Mouse (Mus musculus) hindbrain, postnatal 0 days (tissue): ENCODE data around the gene Cgn. TPM values are rescaled to one million over a fixed set of nuclear protein-coding genes. Genes with fewer than 3 reads are reported as not detected.

ENCODE experiments used
- ATAC-seq: fragments of 200-750 bp; cut with Nextera tagmentation; 2 replicates; pipeline ENCODE4 v1.8.0; 2017; ENCODE audit warnings: mild to moderate bottlenecking, moderate TSS enrichment, moderate library complexity
- DNase-seq: peaks from one replicate; pipeline ENCODE4 v3.0.0-alpha.2; 2015; ENCODE audit warnings: low spot score
- H3K27ac ChIP-seq: fragments of 300-500 bp; sonication (generic); 2 replicates; pipeline ENCODE4 v1.5.1; 2014; ENCODE audit warnings: mild to moderate bottlenecking
- H3K27me3 ChIP-seq: fragments of 300-500 bp; sonication (generic); 2 replicates; pipeline ENCODE4 v1.6.1; 2014; ENCODE audit warnings: low read length, mixed read lengths; ENCODE audit not compliant: insufficient read depth
- H3K36me3 ChIP-seq: fragments of 300-500 bp; sonication (generic); 2 replicates; pipeline ENCODE4 v1.6.1; 2014; ENCODE audit warnings: low read length, mixed read lengths; ENCODE audit not compliant: insufficient read depth
- H3K4me1 ChIP-seq: fragments of 300-500 bp; sonication (generic); 2 replicates; pipeline ENCODE4 v1.6.1; 2014; ENCODE audit warnings: antibody characterized with exemption, low read length, mixed read lengths; ENCODE audit not compliant: insufficient read depth
- H3K4me2 ChIP-seq: fragments of 300-500 bp; sonication (generic); 2 replicates; pipeline ENCODE4 v1.6.1; 2014; ENCODE audit warnings: low read depth, mild to moderate bottlenecking, low read length, moderate library complexity, mixed read lengths
- H3K4me3 ChIP-seq: fragments of 300-500 bp; sonication (generic); 2 replicates; pipeline ENCODE4 v1.5.1; 2014; ENCODE audit warnings: low read length
- H3K9ac ChIP-seq: fragments of 300-500 bp; sonication (generic); replicated peaks from 2 replicates; pipeline ENCODE4 v1.6.1; 2014; ENCODE audit warnings: mild to moderate bottlenecking, low read length, moderate library complexity, mixed read lengths
- H3K9me3 ChIP-seq: fragments of 300-500 bp; sonication (generic); 2 replicates; pipeline ENCODE4 v1.6.1; 2016; ENCODE audit warnings: low read length, mixed read lengths
- CTCF ChIP-seq: IDR thresholded peaks from 2 replicates; pipeline ENCODE4 v1.5.1; 2016; ENCODE audit warnings: antibody characterized with exemption, control low read depth, low read depth
- WGBS: fragments of 180-500 bp; shearing (Covaris S2); extraction: QIAGEN DNeasy Blood & Tissue Kit; methylation state at CpG from one replicate; pipeline ENCODE4 v1.1.7; 2014; 5-methylcytosine and 5-hydroxymethylcytosine counted together
- polyA plus RNA-seq: library from polyadenylated mRNA; unstranded; fragments of >200 nt; fragmentation: Nextera tagmentation; extraction: Ambion mirVana; gene quantifications from 2 replicates; pipeline ENCODE4 v1.2.1, GENCODE M21; 2015
- total RNA-seq: library from RNA; depleted of rRNA; stranded (reverse); fragments of >200 nt; gene quantifications from 2 replicates; pipeline ENCODE4 v1.2.3, GENCODE M21; 2014

Gene Cgn
- total and polyA plus RNA-seq, 2 experiments from 2014 or later = 5.8 to 9.8 TPM

DNA sequence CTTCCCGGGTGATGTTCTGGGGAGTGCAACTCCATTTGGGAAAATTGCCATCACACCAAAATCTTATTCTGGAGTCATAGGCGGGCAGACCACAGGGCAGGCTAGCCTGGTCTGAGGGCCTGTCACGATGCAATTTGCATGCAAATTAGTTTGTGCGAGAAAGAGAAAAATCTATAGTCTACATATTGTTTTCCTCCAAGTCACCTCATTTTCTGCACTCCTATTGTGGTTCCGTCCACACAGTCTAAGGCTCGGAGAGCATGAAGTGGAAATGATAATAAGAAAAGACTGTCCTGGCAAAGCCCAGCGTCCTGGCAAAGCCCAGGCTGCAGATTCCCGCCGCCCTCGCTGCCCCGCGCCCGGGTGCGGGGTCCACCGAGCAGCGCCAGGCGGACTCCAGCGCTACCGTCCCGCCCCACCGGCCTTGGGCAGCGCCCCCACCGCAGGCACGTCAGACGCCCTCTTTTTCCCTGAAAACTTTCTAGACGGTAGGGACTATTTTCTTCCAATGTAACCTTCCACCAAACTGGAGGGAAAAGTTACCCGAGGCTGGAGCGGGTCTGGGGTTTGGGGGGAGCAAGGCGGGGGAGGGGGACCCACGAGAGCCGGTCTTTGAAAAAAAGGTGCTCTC lies 34.8 kb upstream of the Cgn start:
- Histone ChIP-seq H3K4me3 (peak overlapping the region; percentile 65), H3K4me2 (peak overlapping the region; percentile 75), H3K36me3 (no peaks in the 10 kb centered on the region), H3K27me3 (no peaks in the 10 kb centered on the region), H3K27ac (peak overlapping the region; percentile 90), H3K9ac (peak overlapping the region; percentile 84), H3K9me3 (no peaks in the 10 kb centered on the region), H3K4me1 (no peaks in the 10 kb centered on the region)
- DNase-seq (peak; percentile 92), ATAC-seq (peak; percentile 79)
- no peak for TF ChIP-seq CTCF
- WGBS = 1% methylated on average over 31 of the region's 31 CpGs

GRCm38 (mm10) chr3:94819452-94820425 lies 33.4 kb upstream of the Cgn start:
- no peak for TF ChIP-seq CTCF
- Histone ChIP-seq H3K4me1 (no peaks in the 10 kb centered on the region), H3K9ac (no peak overlapping the region), H3K4me3 (no peak overlapping the region), H3K27ac (no peak overlapping the region), H3K27me3 (no peaks in the 10 kb centered on the region), H3K9me3 (no peaks in the 10 kb centered on the region), H3K4me2 (no peak overlapping the region), H3K36me3 (no peaks in the 10 kb centered on the region)
- ATAC-seq (no peak), DNase-seq (no peak)
- 70% methylated on average over 24 of the region's 24 CpGs for WGBS

DNA sequence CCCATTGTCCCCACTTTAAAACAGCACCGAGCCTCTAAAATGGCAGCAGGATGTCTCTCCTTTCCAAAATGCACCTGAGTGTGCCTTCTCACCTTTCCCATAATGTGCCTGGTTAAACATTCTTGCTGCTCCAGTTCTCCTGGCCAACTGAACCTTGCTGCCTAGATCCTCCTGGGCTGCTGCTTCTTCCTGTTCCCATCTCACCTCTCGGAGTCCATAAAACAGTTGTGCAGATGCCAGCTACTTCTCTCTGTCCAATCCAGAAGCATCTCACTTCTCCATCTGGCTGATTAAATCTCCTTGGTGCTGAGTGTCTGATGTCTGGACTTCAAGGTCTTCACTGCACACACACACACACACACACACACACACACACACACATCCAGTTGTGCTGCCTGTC lies 31.4 kb upstream of the Cgn start:
- Histone ChIP-seq H3K4me3 (no peak overlapping the region), H3K4me1 (no peaks in the 10 kb centered on the region), H3K27me3 (no peaks in the 10 kb centered on the region), H3K4me2 (no peak overlapping the region), H3K36me3 (no peaks in the 10 kb centered on the region), H3K9ac (no peak overlapping the region), H3K9me3 (no peaks in the 10 kb centered on the region), H3K27ac (no peak overlapping the region)
- no peak for TF ChIP-seq CTCF
- 90% methylated on average over 2 of the region's 2 CpGs for WGBS
- no peak for ATAC-seq
- DNase-seq = no peak

DNA sequence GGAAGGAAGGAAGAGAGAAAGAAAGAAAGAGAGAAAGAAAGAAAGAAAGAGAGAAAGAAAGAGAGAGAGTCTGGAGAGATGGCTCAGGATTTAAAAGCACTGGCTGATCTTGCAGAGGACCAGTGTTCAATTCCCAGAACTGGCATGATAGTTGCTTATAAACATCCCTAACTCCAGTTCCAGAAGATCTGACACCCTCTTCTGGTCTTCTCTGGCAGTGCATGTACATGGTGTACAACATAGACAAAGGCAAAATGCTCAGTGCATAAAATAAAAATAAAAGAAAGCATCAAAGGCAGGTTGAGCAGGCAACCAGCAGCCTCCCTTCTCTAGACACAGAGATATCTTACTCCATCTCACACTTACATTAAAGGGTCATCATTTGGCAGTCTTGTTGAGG lies 29.3 kb upstream of the Cgn start:
- no peak for TF ChIP-seq CTCF
- ATAC-seq = no peak
- no peak overlapping the region for H3K9ac ChIP-seq

GRCm38 (mm10) chr3:94814663-94815062 lies 28.4 kb upstream of the Cgn start:
- TF ChIP-seq CTCF = no peak
- no peaks in the 10 kb centered on the region for H3K36me3 ChIP-seq
- ATAC-seq (no peak), DNase-seq (no peak)
- no peak overlapping the region for H3K9ac ChIP-seq
- no peak overlapping the region for H3K4me2 ChIP-seq
- no peaks in the 10 kb centered on the region for H3K9me3 ChIP-seq
- WGBS = 81% methylated on average over 4 of the region's 4 CpGs
- H3K27me3 ChIP-seq = no peaks in the 10 kb centered on the region
- H3K4me3 ChIP-seq = no peak overlapping the region
- no peak overlapping the region for H3K27ac ChIP-seq
- no peaks in the 10 kb centered on the region for H3K4me1 ChIP-seq

More for the DNA sequence above, 29.3 kb upstream of the Cgn start:
- Histone ChIP-seq H3K27me3 (no peaks in the 10 kb centered on the region), H3K4me3 (no peak overlapping the region), H3K4me2 (no peak overlapping the region), H3K36me3 (no peaks in the 10 kb centered on the region), H3K27ac (no peak overlapping the region), H3K9me3 (no peaks in the 10 kb centered on the region), H3K4me1 (no peaks in the 10 kb centered on the region)
- no peak for DNase-seq

- WGBS = 80% methylated on average over 4 of the region's 4 CpGs
- no peak for TF ChIP-seq CTCF
- Histone ChIP-seq H3K4me2 (no peak overlapping the region), H3K36me3 (no peaks in the 10 kb centered on the region), H3K4me1 (no peaks in the 10 kb centered on the region), H3K27ac (no peak overlapping the region), H3K9ac (no peak overlapping the region), H3K27me3 (no peaks in the 10 kb centered on the region), H3K9me3 (no peaks in the 10 kb centered on the region), H3K4me3 (no peak overlapping the region)
- ATAC-seq (no peak), DNase-seq (no peak)
Observed at GRCm38 (mm10) chr3:94814063-94814462, 27.8 kb upstream of the Cgn start.

DNA sequence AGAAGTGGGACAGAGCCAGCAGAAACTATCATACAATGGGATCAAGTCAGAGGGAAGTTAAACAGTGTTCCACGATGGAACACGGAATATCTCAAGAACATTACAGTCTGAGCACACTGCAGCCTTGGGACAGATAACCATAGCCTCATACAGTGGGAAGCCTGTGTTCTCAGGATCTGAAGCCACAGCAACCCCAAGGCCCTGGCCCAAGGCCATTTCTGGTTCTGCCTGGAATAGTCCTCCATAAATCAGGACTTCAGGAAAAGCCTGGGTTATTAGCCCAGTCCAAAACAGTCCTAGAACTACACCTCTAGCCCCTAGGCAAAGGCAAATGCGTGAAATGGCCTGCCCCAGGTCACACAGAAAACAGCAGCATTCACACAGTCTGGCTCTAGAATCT lies 27.4 kb upstream of the Cgn start:
- Histone ChIP-seq H3K36me3 (no peaks in the 10 kb centered on the region), H3K9ac (no peak overlapping the region), H3K4me3 (no peak overlapping the region), H3K4me2 (no peak overlapping the region), H3K27me3 (no peaks in the 10 kb centered on the region), H3K9me3 (no peaks in the 10 kb centered on the region), H3K27ac (no peak overlapping the region), H3K4me1 (no peaks in the 10 kb centered on the region)
- ATAC-seq = no peak
- no peak for TF ChIP-seq CTCF
- 85% methylated on average over 3 of the region's 3 CpGs for WGBS
- DNase-seq = no peak
